Mouse (Mus musculus): ENCODE results near the gene Slc31a1.
A peak's percentile ranks its signal among the peaks of the same experiment; 100 is the strongest.

The Slc31a1 gene

GRCm38 (mm10) chr4:62408601-62409282 lies 48.2 kb downstream of the Slc31a1 start, which contains the start of the genes Cdc26 and Prpf4:
Gene Cdc26, minus strand, starts transcription at chr4:62408642.
Gene Prpf4, plus strand, starts transcription at chr4:62408797.
- DNase-seq, result peak; percentile 99

- no peak for DNase-seq
Observed at GRCm38 (mm10) chr4:62409615-62410014, 49.1 kb downstream of the Slc31a1 start.

- no peak for DNase-seq
Observed at GRCm38 (mm10) chr4:62410325-62410724, 49.8 kb downstream of the Slc31a1 start.

GRCm38 (mm10) chr4:62411606-62412005 lies 51.1 kb downstream of the Slc31a1 start:
- no peak for DNase-seq

GRCm38 (mm10) chr4:62418448-62418847 lies 57.9 kb downstream of the Slc31a1 start:
- no peak for DNase-seq

- no peak for DNase-seq
Observed at GRCm38 (mm10) chr4:62419091-62419490, 58.6 kb downstream of the Slc31a1 start.

- DNase-seq, result no peak
Observed at GRCm38 (mm10) chr4:62425891-62426290, 65.4 kb downstream of the Slc31a1 start.

GRCm38 (mm10) chr4:62427978-62428758 lies 67.6 kb downstream of the Slc31a1 start:
- DNase-seq, result no peak

GRCm38 (mm10) chr4:62429616-62430015 lies 69.1 kb downstream of the Slc31a1 start:
- DNase-seq, result no peak

- peak; percentile 47 for DNase-seq
Observed at GRCm38 (mm10) chr4:62430678-62431077, 70.2 kb downstream of the Slc31a1 start.

- DNase-seq, result no peak
Observed at GRCm38 (mm10) chr4:62431522-62431921, 71.0 kb downstream of the Slc31a1 start.

- DNase-seq, result peak; percentile 78
Observed at GRCm38 (mm10) chr4:62433939-62434870, 73.7 kb downstream of the Slc31a1 start.

- peak; percentile 80 for DNase-seq
Observed at GRCm38 (mm10) chr4:62435081-62435480, 74.6 kb downstream of the Slc31a1 start, which contains the start of gene Rnf183. Gene Rnf183, minus strand, starts transcription at chr4:62435252.

GRCm38 (mm10) chr4:62437256-62437778 lies 76.8 kb downstream of the Slc31a1 start:
- DNase-seq, result no peak

GRCm38 (mm10) chr4:62437871-62438270 lies 77.3 kb downstream of the Slc31a1 start:
- DNase-seq, result peak; percentile 90

- no peak for DNase-seq
Observed at GRCm38 (mm10) chr4:62439793-62440192, 79.3 kb downstream of the Slc31a1 start.

- DNase-seq, result peak; percentile 90
Observed at GRCm38 (mm10) chr4:62440544-62440943, 80.0 kb downstream of the Slc31a1 start.

- DNase-seq, result no peak
Observed at GRCm38 (mm10) chr4:62440986-62441385, 80.5 kb downstream of the Slc31a1 start.

Data from kidney, adult 9 months (tissue).